Comparison of ENCODE assay signal across 11 mouse cellular contexts in genomic region chr4:108430656-108431560, GRCm38 (mm10). TPM values are rescaled to one million over a fixed set of nuclear protein-coding genes. Genes with fewer than 3 reads are reported as not detected.
DNase-seq lines count a peak whose midpoint lies in the region; ATAC-seq and TF ChIP-seq lines count a peak whose summit lies in the region.
"Had no signal": no experiment of that assay in that cellular context is flagged by ENCODE, and none has a peak within 500 bp of the region (broad histone marks: within the 10 kb centered on the region; RNA-seq: fewer than 3 reads in every experiment).

No protein-coding gene starts in this region.

- 0 out of 2 replicates have a peak, but pooled peaks have one; percentile 7 for ATAC-seq in liver, embryonic 13.5 days (ENCODE audit: low read depth)

- 32% methylated on average over 4 of the region's 4 CpGs for WGBS in hindbrain, embryonic 10.5 days
- 54% methylated on average over 4 of the region's 4 CpGs for WGBS in liver, embryonic 13.5 days (ENCODE audit: insufficient replicate concordance)

- peak overlapping the region; percentile 61; the same call in 1 of the 2 replicates for H3K27ac ChIP-seq in testis, adult 2 months (ENCODE audit: control insufficient read depth, insufficient read depth, low read depth, low read length)
- H3K27ac ChIP-seq in hindbrain, embryonic 10.5 days: peak overlapping the region; percentile 85
- no peak overlapping the region for H3K27ac ChIP-seq in liver, embryonic 13.5 days

- intact Hi-C loops in heart, postnatal 10 days (cut with DNase I): no loop called here

- TF ChIP-seq CTCF in testis, adult 2 months (IDR thresholded peaks at IDR 0.05; ENCODE audit: control insufficient read depth, insufficient read depth, insufficient replicate concordance, low read depth, low read length): no peak

- H3K4me1 ChIP-seq in testis, adult 2 months (ENCODE audit: control insufficient read depth, insufficient read depth, low read length): no peaks in the 10 kb centered on the region
- peaks cover 36% of the 10 kb centered on the region for H3K4me1 ChIP-seq in hindbrain, embryonic 10.5 days (replicated peaks)
- H3K4me1 ChIP-seq in liver, embryonic 13.5 days (replicated peaks): peaks cover 26% of the 10 kb centered on the region

- no peak overlapping the region for H3K9ac ChIP-seq in liver, embryonic 13.5 days

- no peak overlapping the region for H3K4me2 ChIP-seq in liver, embryonic 13.5 days

- H3K9me3 ChIP-seq in hindbrain, embryonic 10.5 days: no peaks in the 10 kb centered on the region
- no peaks in the 10 kb centered on the region for H3K9me3 ChIP-seq in liver, embryonic 13.5 days (replicated peaks)

- H3K4me3 ChIP-seq in testis, adult 2 months (ENCODE audit: control insufficient read depth, low read depth, low read length): peak overlapping the region; percentile 65
- H3K4me3 ChIP-seq in hindbrain, embryonic 10.5 days: peak overlapping the region; percentile 6; the same call in 1 of the 2 replicates
- no peak overlapping the region for H3K4me3 ChIP-seq in liver, embryonic 13.5 days (replicated peaks)

- no peak for DNase-seq in testis, postnatal 10 days (ENCODE audit: low spot score)
- peak; percentile 83 for DNase-seq in hindbrain, embryonic 10.5 days (ENCODE audit: low spot score)
- no peak for DNase-seq in liver, embryonic 13.5 days
- no peak for DNase-seq in gastrocnemius, adult 8-10 months (ENCODE audit: low spot score in 2 of 2)
- DNase-seq in cerebellum, adult 11 months: no peak
- DNase-seq in layer of hippocampus, adult 9-11 months: no peak
- no peak for DNase-seq in heart, postnatal 10 days
- DNase-seq: gastrocnemius, postnatal 14 days had no signal

- H3K36me3 ChIP-seq in testis, adult 2 months (ENCODE audit: control insufficient read depth, insufficient read depth, low read length): no peaks in the 10 kb centered on the region
- no peaks in the 10 kb centered on the region for H3K36me3 ChIP-seq in hindbrain, embryonic 10.5 days
- H3K36me3 ChIP-seq in liver, embryonic 13.5 days: no peaks in the 10 kb centered on the region

- no peaks in the 10 kb centered on the region for H3K27me3 ChIP-seq in testis, adult 2 months (ENCODE audit: control insufficient read depth, insufficient read depth, low read length)
- H3K27me3 ChIP-seq in hindbrain, embryonic 10.5 days (ENCODE audit: insufficient read depth, poor library complexity, severe bottlenecking): no peaks in the 10 kb centered on the region
- H3K27me3 ChIP-seq in liver, embryonic 13.5 days: peaks cover 27% of the 10 kb centered on the region; the same call in 1 of the 2 replicates

- TF ChIP-seq POLR2A in testis, adult 2 months (IDR thresholded peaks at IDR 0.05; ENCODE audit: control insufficient read depth, low read depth, low read length): peak; percentile 28; the same call in 1 of the 2 replicates

RNA-seq across cellular contexts. Expression of gene Gpx7, which starts 24.1 kb away (rescaled TPM):
- polyA plus RNA-seq in testis, adult 2 months (2012; rRNA removed): 1.1 and 1.6 TPM in 2 replicates
- polyA plus RNA-seq in hindbrain, embryonic 10.5 days (2016; fragmentation: Nextera tagmentation; extraction: Ambion mirVana): 45.9 and 56.0 TPM in 2 replicates
- 10.4 and 12.4 TPM in 2 replicates for polyA plus RNA-seq in liver, embryonic 13.5 days (2015; fragmentation: Nextera tagmentation; extraction: Ambion mirVana)
- total RNA-seq in gastrocnemius, adult 8-10 months (2022): 10 to 100 TPM in 1 of 4 experiments, 1 to 10 TPM in 3; 5.0 to 11.8 (median 5.7) TPM
- 10 to 100 TPM; 22.3 to 22.6 TPM for total RNA-seq in heart, postnatal 10 days (2021)

RNA-seq across cellular contexts. Expression of gene Tut4, which starts 28.3 kb away (rescaled TPM):
- polyA plus RNA-seq in testis, adult 2 months (2012; rRNA removed): 46.8 and 49.2 TPM in 2 replicates
- polyA plus RNA-seq in hindbrain, embryonic 10.5 days (2016; fragmentation: Nextera tagmentation; extraction: Ambion mirVana): 62.4 and 81.0 TPM in 2 replicates
- 19.2 and 23.1 TPM in 2 replicates for polyA plus RNA-seq in liver, embryonic 13.5 days (2015; fragmentation: Nextera tagmentation; extraction: Ambion mirVana)
- total RNA-seq in gastrocnemius, adult 8-10 months (2022): 10 to 100 TPM; 16.8 to 33.6 (median 19.6) TPM
- total RNA-seq in heart, postnatal 10 days (2021): 10 to 100 TPM; 41.0 to 43.8 TPM

RNA-seq across cellular contexts. Expression of gene Shisal2a, which starts 47.8 kb away (rescaled TPM):
- polyA plus RNA-seq in testis, adult 2 months (2012; rRNA removed): 0.43 TPM in 1 of 2 replicates, not detected in the other
- polyA plus RNA-seq in hindbrain, embryonic 10.5 days (2016; fragmentation: Nextera tagmentation; extraction: Ambion mirVana): 1.1 and 2.4 TPM in 2 replicates
- 0.20 and 0.53 TPM in 2 replicates for polyA plus RNA-seq in liver, embryonic 13.5 days (2015; fragmentation: Nextera tagmentation; extraction: Ambion mirVana)
- total RNA-seq in gastrocnemius, adult 8-10 months (2022): not detected
- not detected for total RNA-seq in heart, postnatal 10 days (2021)
- total RNA-seq: gastrocnemius, postnatal 14 days; layer of hippocampus, adult 8-10 months; megakaryocyte-erythroid progenitor cell, adult 5-6 weeks had no signal
